Mouse (Mus musculus) thymus, adult 2 months (tissue): ENCODE results near the gene Gpr33. TPM values are rescaled to one million over a fixed set of nuclear protein-coding genes. Genes with fewer than 3 reads are reported as not detected.

Source experiments
- DNase-seq: peaks from one replicate; pipeline ENCODE4 v3.0.0; 2021
- H3K27ac ChIP-seq: fragments of 200-500 bp; 2 replicates; pipeline ENCODE4 v1.5.1; 2012; ENCODE audit warnings: low read length, control low read depth; ENCODE audit not compliant: control insufficient read depth, insufficient read depth
- H3K27me3 ChIP-seq: fragments of 200-500 bp; 2 replicates; pipeline ENCODE4 v1.6.1; 2012; ENCODE audit warnings: mild to moderate bottlenecking, low read length, moderate library complexity, mixed read lengths; ENCODE audit not compliant: control insufficient read depth, insufficient read depth
- H3K36me3 ChIP-seq: fragments of 200-500 bp; 2 replicates; pipeline ENCODE4 v1.6.1; 2012; ENCODE audit warnings: mild to moderate bottlenecking, low read length, moderate library complexity; ENCODE audit not compliant: control insufficient read depth, insufficient read depth
- H3K4me1 ChIP-seq: fragments of 200-500 bp; replicated peaks from 2 replicates; pipeline ENCODE4 v1.6.1; 2012; ENCODE audit warnings: low read length; ENCODE audit not compliant: control insufficient read depth, insufficient read depth
- H3K4me3 ChIP-seq: fragments of 200-500 bp; 2 replicates; pipeline ENCODE4 v1.5.1; 2012; ENCODE audit warnings: mild to moderate bottlenecking, low read length, control low read depth, moderate library complexity; ENCODE audit not compliant: control insufficient read depth, insufficient read depth
- CTCF ChIP-seq: fragments of 200-500 bp; IDR thresholded peaks from 2 replicates; pipeline ENCODE4 v1.5.1; 2012; ENCODE audit warnings: mild to moderate bottlenecking, control low read depth, low read length, moderate library complexity, borderline replicate concordance; ENCODE audit not compliant: control insufficient read depth, poor library complexity, insufficient read depth; ENCODE audit errors: extremely low read depth
- POLR2A ChIP-seq: fragments of 200-500 bp; IDR thresholded peaks from 2 replicates; pipeline ENCODE4 v1.6.1; 2012; ENCODE audit warnings: mild to moderate bottlenecking, low read length, control low read depth, moderate library complexity; ENCODE audit not compliant: control insufficient read depth, poor library complexity, insufficient read depth; ENCODE audit errors: extremely low read depth
- WGBS: fragments of 180-500 bp; shearing (Covaris S2); methylation state at CpG from one replicate; pipeline ENCODE4 v1.1.7; 2018; 5-methylcytosine and 5-hydroxymethylcytosine counted together
- polyA plus RNA-seq: library from polyadenylated mRNA; depleted of rRNA; stranded (reverse); fragments of >200 nt; gene quantifications from 2 replicates; pipeline ENCODE4 v1.2.3, GENCODE M21; 2012; rRNA removed

Gene Gpr33
- polyA plus RNA-seq, 1 experiment, result 1.2 TPM

- no peak for TF ChIP-seq CTCF
- TF ChIP-seq POLR2A, result no peak
- no peak for DNase-seq
- no peak overlapping the region for H3K27ac ChIP-seq
- no peak overlapping the region for H3K4me3 ChIP-seq
- no peaks in the 10 kb centered on the region for H3K4me1 ChIP-seq
- WGBS, result 92% methylated on average over 2 of the region's 2 CpGs
- no peaks in the 10 kb centered on the region for H3K27me3 ChIP-seq
- no peaks in the 10 kb centered on the region for H3K36me3 ChIP-seq
These were observed 37.2 kb downstream of the Gpr33 start for GRCm38 (mm10) chr12:51990629-51991028.

GRCm38 (mm10) chr12:51988536-51988935 lies 39.3 kb downstream of the Gpr33 start:
- Histone ChIP-seq H3K4me3 (no peak overlapping the region), H3K27ac (no peak overlapping the region), H3K27me3 (no peaks in the 10 kb centered on the region), H3K4me1 (no peaks in the 10 kb centered on the region), H3K36me3 (no peaks in the 10 kb centered on the region)
- WGBS, result 97% methylated on average over 5 of the region's 5 CpGs
- TF ChIP-seq POLR2A (no peak), CTCF (no peak)
- DNase-seq, result no peak

DNA sequence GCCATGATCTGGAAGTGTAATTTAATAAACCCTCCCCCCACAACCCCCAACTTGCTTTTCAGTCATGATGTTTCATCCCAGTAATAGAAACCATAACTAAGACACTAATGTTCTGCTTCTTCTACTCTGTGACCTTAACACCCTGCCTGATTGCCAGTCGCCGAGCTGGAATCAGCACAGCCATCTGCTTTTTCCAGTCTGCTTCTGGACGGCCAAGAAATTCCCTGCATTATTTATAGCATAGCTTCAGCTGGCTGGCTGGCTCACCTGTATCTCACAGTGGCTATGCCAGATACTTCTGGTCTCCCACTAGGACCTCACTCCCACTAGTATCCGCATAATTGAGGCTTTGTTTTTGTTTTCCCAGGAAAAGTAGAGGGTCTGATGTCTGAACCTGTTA lies 42.0 kb downstream of the Gpr33 start:
- H3K27ac ChIP-seq, result no peak overlapping the region
- 87% methylated on average over 4 of the region's 4 CpGs for WGBS
- no peaks in the 10 kb centered on the region for H3K27me3 ChIP-seq
- no peak for TF ChIP-seq CTCF
- no peak for TF ChIP-seq POLR2A
- DNase-seq, result no peak
- no peaks in the 10 kb centered on the region for H3K36me3 ChIP-seq
- H3K4me1 ChIP-seq, result no peaks in the 10 kb centered on the region
- no peak overlapping the region for H3K4me3 ChIP-seq

GRCm38 (mm10) chr12:51985163-51985748 lies 42.6 kb downstream of the Gpr33 start:
- DNase-seq, result no peak
- Histone ChIP-seq H3K36me3 (no peaks in the 10 kb centered on the region), H3K27me3 (no peaks in the 10 kb centered on the region), H3K4me3 (no peak overlapping the region), H3K4me1 (no peaks in the 10 kb centered on the region), H3K27ac (no peak overlapping the region)
- no peak for TF ChIP-seq POLR2A
- no peak for TF ChIP-seq CTCF
- 44% methylated on average over 3 of the region's 3 CpGs for WGBS

DNA sequence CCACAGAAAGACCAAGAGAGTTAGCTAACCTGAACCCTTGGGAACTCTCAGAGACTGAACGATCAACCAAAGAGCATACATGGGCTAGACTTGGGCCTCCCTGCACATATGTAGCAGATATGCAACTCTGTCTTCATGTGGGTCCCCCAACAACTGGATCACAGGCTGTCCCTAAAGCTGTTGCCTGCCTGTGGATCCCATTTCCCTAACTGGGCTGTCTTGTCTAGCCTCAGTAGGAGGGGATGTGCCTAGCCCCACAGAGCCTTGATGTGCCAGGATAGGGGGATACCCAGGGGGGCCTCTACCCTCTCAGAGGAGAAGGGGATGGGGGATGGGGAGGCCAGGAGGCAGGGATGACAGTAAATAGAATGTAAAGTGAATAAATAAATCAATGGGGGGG lies 44.2 kb downstream of the Gpr33 start:
- 94% methylated on average over 1 of the region's 1 CpGs for WGBS
- Histone ChIP-seq H3K27me3 (no peaks in the 10 kb centered on the region), H3K36me3 (no peaks in the 10 kb centered on the region), H3K27ac (no peak overlapping the region), H3K4me1 (no peaks in the 10 kb centered on the region), H3K4me3 (no peak overlapping the region)
- no peak for DNase-seq
- TF ChIP-seq CTCF (no peak), POLR2A (no peak)

DNA sequence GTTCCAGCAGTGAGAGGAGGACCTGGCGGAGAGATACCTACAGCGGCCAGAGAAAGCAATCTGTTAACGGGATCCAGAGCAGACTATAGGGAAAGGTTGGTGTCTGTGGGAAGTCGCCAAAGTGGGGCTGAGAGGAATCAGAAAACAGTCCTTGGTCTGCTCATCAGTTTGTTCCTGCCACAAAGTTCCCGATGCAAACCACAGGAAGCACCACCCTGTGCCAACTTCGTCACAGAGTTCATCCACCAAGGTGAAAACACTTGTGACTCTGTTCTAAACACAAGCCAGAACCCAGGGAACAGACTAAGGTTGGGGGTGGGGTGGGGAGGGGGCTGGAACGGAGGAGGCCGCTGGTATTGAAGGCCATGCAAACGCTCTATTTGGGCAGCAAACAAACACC lies 51.3 kb downstream of the Gpr33 start:
- no peak overlapping the region for H3K27ac ChIP-seq
- no peak for DNase-seq
- TF ChIP-seq POLR2A (no peak), CTCF (no peak)

GRCm38 (mm10) chr12:51974381-51974780 lies 53.5 kb downstream of the Gpr33 start:
- WGBS, result 70% methylated on average over 1 of the region's 1 CpGs
- TF ChIP-seq CTCF, result no peak
- no peak for TF ChIP-seq POLR2A
- Histone ChIP-seq H3K36me3 (no peaks in the 10 kb centered on the region), H3K27me3 (no peaks in the 10 kb centered on the region), H3K27ac (no peak overlapping the region), H3K4me3 (no peak overlapping the region), H3K4me1 (peaks cover 6% of the 10 kb centered on the region; the same call in 1 of the 2 replicates)
- DNase-seq, result peak; percentile 6

More for the DNA sequence above, 51.3 kb downstream of the Gpr33 start:
- Histone ChIP-seq H3K27me3 (no peaks in the 10 kb centered on the region), H3K4me1 (peaks cover 3% of the 10 kb centered on the region; the same call in 1 of the 2 replicates), H3K4me3 (no peak overlapping the region), H3K36me3 (no peaks in the 10 kb centered on the region)
- 31% methylated on average over 9 of the region's 9 CpGs for WGBS

Other genes with a start within 250 kb of the Gpr33 start
- 27.7 and 29.6 TPM in 2 replicates for gene Hectd1, start 198.5 kb downstream of the Gpr33 start, polyA plus RNA-seq
- gene Heatr5a, start 56.7 kb downstream of the Gpr33 start, polyA plus RNA-seq, result 38.6 and 39.9 TPM in 2 replicates
- 3.6 and 5.6 TPM in 2 replicates for gene Dtd2, start 21.6 kb downstream of the Gpr33 start, polyA plus RNA-seq
- 0.84 and 0.89 TPM in 2 replicates for gene Nubpl, start 69.7 kb upstream of the Gpr33 start, polyA plus RNA-seq